Mouse (Mus musculus) thymus, postnatal 25 days (tissue): ENCODE results near the gene Dlx1.

ENCODE experiments used
- DNase-seq: peaks from one replicate; pipeline ENCODE4 v3.0.0; 2022

The Dlx1 gene

GRCm38 (mm10) chr2:71547829-71548228 is 19.9 kb downstream of the Dlx1 start:
- DNase-seq, result peak; percentile 79

- no peak for DNase-seq
Measured at GRCm38 (mm10) chr2:71550330-71550729, 22.4 kb downstream of the Dlx1 start.

GRCm38 (mm10) chr2:71551704-71552103 is 23.8 kb downstream of the Dlx1 start:
- no peak for DNase-seq

GRCm38 (mm10) chr2:71556071-71556470 is 28.2 kb downstream of the Dlx1 start:
- DNase-seq, result no peak

GRCm38 (mm10) chr2:71566466-71566865 is 38.6 kb downstream of the Dlx1 start:
- DNase-seq, result no peak

GRCm38 (mm10) chr2:71573736-71574135 is 45.8 kb downstream of the Dlx1 start:
- no peak for DNase-seq

GRCm38 (mm10) chr2:71577059-71577458 is 49.1 kb downstream of the Dlx1 start:
- DNase-seq, result no peak

GRCm38 (mm10) chr2:71580632-71581466 is 52.9 kb downstream of the Dlx1 start:
- DNase-seq, result peak; percentile 68

GRCm38 (mm10) chr2:71581488-71581887 is 53.6 kb downstream of the Dlx1 start:
- no peak for DNase-seq
